Mouse (Mus musculus) B cell, adult (primary cell): Measurements from ENCODE around the gene Zfp40. TPM values are rescaled to one million over a fixed set of nuclear protein-coding genes. Genes with fewer than 3 reads are reported as not detected.

ENCODE experiments used
- total RNA-seq: library from RNA; stranded (reverse); gene quantifications from 4 replicates; pipeline ENCODE4 v1.2.4, GENCODE M21; 2023; ENCODE audit not compliant: inconsistent age

The Zfp40 gene
- 4.3 to 8.5 TPM (median 7.0 TPM) in 4 replicates for total RNA-seq

DNA sequence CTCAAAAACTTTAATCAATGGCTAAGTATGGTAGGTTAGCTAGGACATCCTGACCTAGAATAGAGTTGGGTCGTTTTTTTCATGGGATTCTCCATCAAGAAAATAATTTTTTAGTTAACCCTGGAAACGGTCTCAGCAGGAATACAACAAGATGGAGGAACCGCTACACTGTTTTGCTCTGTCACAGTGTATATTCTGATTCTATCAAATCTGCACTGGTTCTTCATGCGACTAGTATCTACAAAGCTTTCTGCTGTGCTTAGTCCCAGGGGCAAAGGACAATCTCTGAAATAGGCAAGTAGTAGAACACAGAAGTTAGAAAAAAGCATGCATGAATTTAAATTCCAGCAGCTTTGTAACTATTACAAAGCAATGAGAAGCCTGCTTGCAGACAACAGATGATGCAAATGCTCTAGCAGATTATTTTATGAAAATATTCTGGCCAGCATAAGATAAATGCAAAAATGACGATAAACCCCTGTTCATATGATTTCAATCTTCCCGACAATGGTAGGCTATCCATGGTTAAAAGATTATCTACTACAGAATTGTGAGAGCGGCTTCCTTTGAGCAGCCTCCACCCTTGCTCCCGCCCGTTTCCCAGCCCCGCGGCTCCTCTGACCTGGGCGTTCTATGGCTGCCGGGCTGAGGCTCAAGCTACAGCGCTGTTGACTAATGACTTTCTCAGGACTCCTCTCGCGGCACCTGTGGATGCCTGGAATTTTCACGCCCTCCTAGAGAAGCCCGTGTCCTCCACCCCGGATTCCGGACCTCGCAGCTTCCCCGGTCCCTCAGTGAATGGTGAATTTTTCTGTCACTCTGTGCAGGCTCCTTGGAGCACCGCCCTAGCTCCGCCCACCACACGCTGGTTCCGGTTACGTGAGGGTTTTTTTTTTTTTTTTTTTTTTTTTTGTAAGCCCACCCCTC lies at the start of gene Zfp40:
TSS of gene Zfp40 (minus strand) at position 800 of the 927 bp plus-strand sequence.

Other genes with a start within 250 kb of the Zfp40 start
- gene Vmn2r-ps130, start 132.1 kb downstream of the Zfp40 start, total RNA-seq, result not detected in 4 replicates
- gene Vmn2r114, start 119.3 kb upstream of the Zfp40 start, total RNA-seq, result not detected in 4 replicates
- not detected in 4 replicates for gene Vmn2r115, start 150.5 kb upstream of the Zfp40 start, total RNA-seq
- not detected in 4 replicates for gene Vmn2r116, start 191.4 kb upstream of the Zfp40 start, total RNA-seq